Mouse (Mus musculus): ENCODE measurements around the gene Slc9a3r2. TPM values are rescaled to one million over a fixed set of nuclear protein-coding genes. Genes with fewer than 3 reads are reported as not detected.

The Slc9a3r2 gene
- polyA plus RNA-seq, 1 experiment from 2014 or later: 92.4 TPM

Small RNAs within 50 kb of the gene (microRNA-seq; reads per million reads assigned to microRNA genes)
- gene Gm24589: not detected

Other genes with a start within 250 kb of the Slc9a3r2 start
- gene Rnps1, start 235.8 kb downstream of the Slc9a3r2 start, polyA plus RNA-seq (2015; fragmentation: Nextera tagmentation; extraction: Ambion mirVana): 258 and 262 TPM in 2 replicates
- gene Eci1, start 223.7 kb downstream of the Slc9a3r2 start, polyA plus RNA-seq (2015; fragmentation: Nextera tagmentation; extraction: Ambion mirVana): 90.4 and 90.6 TPM in 2 replicates
- gene Dnase1l2, start 207.2 kb downstream of the Slc9a3r2 start, polyA plus RNA-seq (2015; fragmentation: Nextera tagmentation; extraction: Ambion mirVana): 1.9 and 2.0 TPM in 2 replicates
- gene E4f1, start 180.0 kb downstream of the Slc9a3r2 start, polyA plus RNA-seq (2015; fragmentation: Nextera tagmentation; extraction: Ambion mirVana): 26.0 and 35.4 TPM in 2 replicates
- gene Pgp, start 179.9 kb downstream of the Slc9a3r2 start, polyA plus RNA-seq (2015; fragmentation: Nextera tagmentation; extraction: Ambion mirVana): 56.2 and 57.4 TPM in 2 replicates
- not detected in 2 replicates for gene Bricd5, start 176.4 kb downstream of the Slc9a3r2 start, polyA plus RNA-seq (2015; fragmentation: Nextera tagmentation; extraction: Ambion mirVana)
- gene Mlst8, start 171.2 kb downstream of the Slc9a3r2 start, polyA plus RNA-seq (2015; fragmentation: Nextera tagmentation; extraction: Ambion mirVana): 31.6 and 34.5 TPM in 2 replicates
- 0.97 and 1.0 TPM in 2 replicates for gene Caskin1, start 161.7 kb downstream of the Slc9a3r2 start, polyA plus RNA-seq (2015; fragmentation: Nextera tagmentation; extraction: Ambion mirVana)
- 96.7 and 106 TPM in 2 replicates for gene Traf7, start 122.4 kb downstream of the Slc9a3r2 start, polyA plus RNA-seq (2015; fragmentation: Nextera tagmentation; extraction: Ambion mirVana)
- 2.3 and 3.3 TPM in 2 replicates for gene Rab26, start 116.1 kb downstream of the Slc9a3r2 start, polyA plus RNA-seq (2015; fragmentation: Nextera tagmentation; extraction: Ambion mirVana)
- 24.7 and 30.2 TPM in 2 replicates for gene Pkd1, start 100.5 kb downstream of the Slc9a3r2 start, polyA plus RNA-seq (2015; fragmentation: Nextera tagmentation; extraction: Ambion mirVana)
- gene Tsc2, start 17.7 kb downstream of the Slc9a3r2 start, polyA plus RNA-seq (2015; fragmentation: Nextera tagmentation; extraction: Ambion mirVana): 48.2 and 53.5 TPM in 2 replicates
- 17.2 and 19.6 TPM in 2 replicates for gene Nthl1, start 17.6 kb downstream of the Slc9a3r2 start, polyA plus RNA-seq (2015; fragmentation: Nextera tagmentation; extraction: Ambion mirVana)
- gene Npw, start 8.1 kb upstream of the Slc9a3r2 start, polyA plus RNA-seq (2015; fragmentation: Nextera tagmentation; extraction: Ambion mirVana): 2.1 and 2.3 TPM in 2 replicates
- 21.2 and 22.2 TPM in 2 replicates for gene Zfp598, start 19.4 kb upstream of the Slc9a3r2 start, polyA plus RNA-seq (2015; fragmentation: Nextera tagmentation; extraction: Ambion mirVana)
- 1.0 and 2.0 TPM in 2 replicates for gene Syngr3, start 39.6 kb upstream of the Slc9a3r2 start, polyA plus RNA-seq (2015; fragmentation: Nextera tagmentation; extraction: Ambion mirVana)
- gene Gfer, start 45.8 kb upstream of the Slc9a3r2 start, polyA plus RNA-seq (2015; fragmentation: Nextera tagmentation; extraction: Ambion mirVana): 47.3 and 47.4 TPM in 2 replicates
- gene Noxo1, start 45.9 kb upstream of the Slc9a3r2 start, polyA plus RNA-seq (2015; fragmentation: Nextera tagmentation; extraction: Ambion mirVana): 3.5 and 5.1 TPM in 2 replicates
- gene Tbl3, start 57.3 kb upstream of the Slc9a3r2 start, polyA plus RNA-seq (2015; fragmentation: Nextera tagmentation; extraction: Ambion mirVana): 81.2 and 85.2 TPM in 2 replicates
- gene Rnf151, start 67.7 kb upstream of the Slc9a3r2 start, polyA plus RNA-seq (2015; fragmentation: Nextera tagmentation; extraction: Ambion mirVana): 0.18 and 0.21 TPM in 2 replicates
- 1,576 and 1,662 TPM in 2 replicates for gene Rps2, start 67.8 kb upstream of the Slc9a3r2 start, polyA plus RNA-seq (2015; fragmentation: Nextera tagmentation; extraction: Ambion mirVana)
- gene Ndufb10, start 74.2 kb upstream of the Slc9a3r2 start, polyA plus RNA-seq (2015; fragmentation: Nextera tagmentation; extraction: Ambion mirVana): 186 and 193 TPM in 2 replicates
- gene Rpl3l, start 77.5 kb upstream of the Slc9a3r2 start, polyA plus RNA-seq (2015; fragmentation: Nextera tagmentation; extraction: Ambion mirVana): 0.18 TPM in 1 of 2 replicates, not detected in the other
- 30.7 and 36.7 TPM in 2 replicates for gene Msrb1, start 86.3 kb upstream of the Slc9a3r2 start, polyA plus RNA-seq (2015; fragmentation: Nextera tagmentation; extraction: Ambion mirVana)
- 2.5 and 3.4 TPM in 2 replicates for gene Hs3st6, start 102.7 kb upstream of the Slc9a3r2 start, polyA plus RNA-seq (2015; fragmentation: Nextera tagmentation; extraction: Ambion mirVana)
- not detected in 2 replicates for gene Meiob, start 154.0 kb upstream of the Slc9a3r2 start, polyA plus RNA-seq (2015; fragmentation: Nextera tagmentation; extraction: Ambion mirVana)
- 31.7 and 32.1 TPM in 2 replicates for gene Hagh, start 189.8 kb upstream of the Slc9a3r2 start, polyA plus RNA-seq (2015; fragmentation: Nextera tagmentation; extraction: Ambion mirVana)
- gene Fahd1, start 200.0 kb upstream of the Slc9a3r2 start, polyA plus RNA-seq (2015; fragmentation: Nextera tagmentation; extraction: Ambion mirVana): 18.8 and 19.9 TPM in 2 replicates
- 1.00 and 1.4 TPM in 2 replicates for gene Igfals, start 215.7 kb upstream of the Slc9a3r2 start, polyA plus RNA-seq (2015; fragmentation: Nextera tagmentation; extraction: Ambion mirVana)
- 54.4 and 56.6 TPM in 2 replicates for gene Nubp2, start 236.0 kb upstream of the Slc9a3r2 start, polyA plus RNA-seq (2015; fragmentation: Nextera tagmentation; extraction: Ambion mirVana)
- gene Spsb3, start 236.3 kb upstream of the Slc9a3r2 start, polyA plus RNA-seq (2015; fragmentation: Nextera tagmentation; extraction: Ambion mirVana): 41.7 and 44.2 TPM in 2 replicates
- 28.5 and 30.4 TPM in 2 replicates for gene Eme2, start 244.8 kb upstream of the Slc9a3r2 start, polyA plus RNA-seq (2015; fragmentation: Nextera tagmentation; extraction: Ambion mirVana)
- 89.0 and 92.0 TPM in 2 replicates for gene Mrps34, start 244.8 kb upstream of the Slc9a3r2 start, polyA plus RNA-seq (2015; fragmentation: Nextera tagmentation; extraction: Ambion mirVana)
- 67.1 and 78.5 TPM in 2 replicates for gene Nme3, start 246.2 kb upstream of the Slc9a3r2 start, polyA plus RNA-seq (2015; fragmentation: Nextera tagmentation; extraction: Ambion mirVana)